Mouse (Mus musculus): ENCODE results near the gene 4930595D18Rik.

4930595D18Rik gene

GRCm38 (mm10) chr12:111137079-111137478 lies 47.2 kb downstream of the 4930595D18Rik start:
- no peak for DNase-seq (ENCODE audit: low spot score)

GRCm38 (mm10) chr12:111135953-111136352 lies 48.3 kb downstream of the 4930595D18Rik start:
- no peak for DNase-seq (ENCODE audit: low spot score)

- no peak for DNase-seq (ENCODE audit: low spot score)
Measured at GRCm38 (mm10) chr12:111134791-111135733, 49.2 kb downstream of the 4930595D18Rik start.

- no peak for DNase-seq (ENCODE audit: low spot score)
Measured at GRCm38 (mm10) chr12:111134169-111134568, 50.1 kb downstream of the 4930595D18Rik start.

- DNase-seq (ENCODE audit: low spot score): no peak
Measured at GRCm38 (mm10) chr12:111125666-111126065, 58.6 kb downstream of the 4930595D18Rik start.

GRCm38 (mm10) chr12:111124601-111125260 lies 59.6 kb downstream of the 4930595D18Rik start:
- DNase-seq (ENCODE audit: low spot score): no peak

- DNase-seq (ENCODE audit: low spot score): peak; percentile 34
Measured at GRCm38 (mm10) chr12:111122332-111122852, 61.9 kb downstream of the 4930595D18Rik start.

- no peak for DNase-seq (ENCODE audit: low spot score)
Measured at GRCm38 (mm10) chr12:111120976-111121645, 63.2 kb downstream of the 4930595D18Rik start.

- DNase-seq (ENCODE audit: low spot score): no peak
Measured at GRCm38 (mm10) chr12:111119506-111120085, 64.7 kb downstream of the 4930595D18Rik start.

- no peak for DNase-seq (ENCODE audit: low spot score)
Measured at GRCm38 (mm10) chr12:111114593-111114992, 69.7 kb downstream of the 4930595D18Rik start.

- no peak for DNase-seq (ENCODE audit: low spot score)
Measured at GRCm38 (mm10) chr12:111111176-111111575, 73.1 kb downstream of the 4930595D18Rik start.
